17 mouse cellular contexts compared by ENCODE assay signal in the genomic region with DNA sequence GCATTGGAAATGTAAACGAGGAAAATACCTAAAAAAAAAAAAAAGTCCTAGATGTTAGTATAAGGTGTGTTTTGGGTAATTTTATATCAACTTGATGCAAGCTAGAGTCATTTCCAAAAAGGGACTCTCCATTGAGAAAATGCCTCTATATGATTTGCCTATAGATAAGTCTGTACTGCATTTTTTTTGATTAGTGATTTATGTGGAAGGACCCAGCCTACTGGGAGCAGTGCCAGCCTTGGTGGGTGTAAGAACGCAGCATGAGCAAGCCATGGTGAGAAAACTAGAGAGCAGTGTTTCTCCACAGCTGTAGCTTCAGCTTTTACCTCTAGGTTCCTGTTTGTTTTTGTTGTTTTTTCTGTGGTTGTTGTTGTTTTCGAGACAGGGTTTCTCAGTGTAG. TPM values are rescaled to one million over a fixed set of nuclear protein-coding genes. Genes with fewer than 3 reads are reported as not detected.
A peak's percentile ranks its signal among the peaks of the same experiment; 100 is the strongest.
DNase-seq lines count a peak whose midpoint lies in the region.
"Had no signal": no experiment of that assay in that cellular context is flagged by ENCODE, and none has a peak within 500 bp of the region (broad histone marks: within the 10 kb centered on the region; RNA-seq: fewer than 3 reads in every experiment).

No protein-coding gene starts in this region.

- DNase-seq in left cerebral cortex, postnatal 14 days (ENCODE audit: low spot score in 2 of 2), result peak; percentile 19
- no peak for DNase-seq in left cerebral cortex, postnatal 4 days
- peak; percentile 10 for DNase-seq in right cerebral cortex, postnatal 14 days
- no peak for DNase-seq in right cerebral cortex, adult 18-20 months
- peak; percentile 10 for DNase-seq in brain, adult 2 months (ENCODE audit: low read depth, low spot score)
- no peak for DNase-seq in layer of hippocampus, adult 8-10 months (ENCODE audit: low spot score in 2 of 2)
- DNase-seq in spleen, postnatal 14 days (ENCODE audit: low spot score in 2 of 2), result no peak
- DNase-seq: adrenal gland, postnatal 14 days; cerebellum, adult 18-20 months; cerebellum, adult 9-11 months; cerebellum, postnatal 25 days; forebrain, postnatal 0 days; gastrocnemius, adult 2 months; gastrocnemius, postnatal 14 days; heart, adult 18-20 months; heart, postnatal 14 days; heart, postnatal 4 days had no signal

- intact Hi-C loops in left cerebral cortex, postnatal 14 days (cut with DNase I), result no loop called here
- intact Hi-C loops in left cerebral cortex, postnatal 4 days (cut with DNase I), result no loop called here

RNA-seq across cellular contexts. Expression of a gene that starts 2.4 kb away (rescaled TPM):
- under 1 TPM in 1 of 2 experiments, not detected in 1; 0.53 TPM for total RNA-seq in left cerebral cortex, postnatal 14 days (2021)
- under 1 TPM in 1 of 2 experiments, not detected in 1; 0.20 TPM for total RNA-seq in left cerebral cortex, postnatal 4 days (2021)
- under 1 TPM in 2 of 4 experiments, not detected in 2; 0.19 to 0.37 TPM for total RNA-seq in layer of hippocampus, adult 8-10 months (2022)
- total RNA-seq: forebrain, postnatal 0 days had no signal

RNA-seq across cellular contexts. Expression of a gene that starts 29.2 kb away (rescaled TPM):
- 10 to 100 TPM; 10.1 to 12.8 TPM for total RNA-seq in left cerebral cortex, postnatal 14 days (2021)
- total RNA-seq in left cerebral cortex, postnatal 4 days (2021), result 10 to 100 TPM in 1 of 2 experiments, 1 to 10 TPM in 1; 7.9 to 10.4 TPM
- total RNA-seq in layer of hippocampus, adult 8-10 months (2022), result 10 to 100 TPM in 2 of 4 experiments, 1 to 10 TPM in 2; 7.4 to 11.1 (median 9.5) TPM

RNA-seq across cellular contexts. Expression of a gene that starts 32.0 kb away (rescaled TPM):
- total RNA-seq in left cerebral cortex, postnatal 14 days (2021), result 10 to 100 TPM; 64.3 to 69.0 TPM
- 10 to 100 TPM; 53.1 to 60.1 TPM for total RNA-seq in left cerebral cortex, postnatal 4 days (2021)
- 10 to 100 TPM; 51.6 to 61.3 (median 58.0) TPM for total RNA-seq in layer of hippocampus, adult 8-10 months (2022)

RNA-seq across cellular contexts. Expression of a gene that starts 36.0 kb away (rescaled TPM):
- 10 to 100 TPM; 17.2 to 18.0 TPM for total RNA-seq in left cerebral cortex, postnatal 14 days (2021)
- total RNA-seq in left cerebral cortex, postnatal 4 days (2021), result 10 to 100 TPM; 17.1 to 18.4 TPM
- total RNA-seq in layer of hippocampus, adult 8-10 months (2022), result 10 to 100 TPM; 12.1 to 14.7 (median 13.6) TPM

RNA-seq across cellular contexts. Expression of a gene that starts 36.0 kb away (rescaled TPM):
- total RNA-seq in left cerebral cortex, postnatal 14 days (2021), result 10 to 100 TPM; 33.0 to 35.8 TPM
- 10 to 100 TPM; 28.6 to 30.7 TPM for total RNA-seq in left cerebral cortex, postnatal 4 days (2021)
- 10 to 100 TPM; 37.9 to 42.7 (median 39.1) TPM for total RNA-seq in layer of hippocampus, adult 8-10 months (2022)

Comparison
In these comparisons a context has a peak if more than half of its experiments do, and no peak if none do; other contexts are left out.
1. DNase-seq: peak in left cerebral cortex, postnatal 14 days (2 of 2), right cerebral cortex, postnatal 14 days (single experiment) and brain, adult 2 months (single experiment); none in left cerebral cortex, postnatal 4 days (single experiment), right cerebral cortex, adult 18-20 months (single experiment), layer of hippocampus, adult 8-10 months (0 of 2) and spleen, postnatal 14 days (0 of 2).